In genomic region chr2:61803443-61804367, GRCm38 (mm10) we compare ENCODE assay signal across 8 mouse cellular contexts. TPM values are rescaled to one million over a fixed set of nuclear protein-coding genes. Genes with fewer than 3 reads are reported as not detected.
DNase-seq lines count a peak whose midpoint lies in the region; ATAC-seq and TF ChIP-seq lines count a peak whose summit lies in the region.

No protein-coding gene starts in this region.

- peaks cover 27% of the 10 kb centered on the region for H3K27me3 ChIP-seq in heart, adult 2 months (ENCODE audit: control insufficient read depth, insufficient read depth, low read length)
- H3K27me3 ChIP-seq in thymus, adult 2 months (ENCODE audit: control insufficient read depth, insufficient read depth, low read length) = peaks cover 27% of the 10 kb centered on the region
- H3K27me3 ChIP-seq in hindbrain, embryonic 13.5 days = peaks cover 78% of the 10 kb centered on the region

- WGBS in heart, adult 2 months = 9% methylated on average over 29 of the region's 29 CpGs
- WGBS in thymus, adult 2 months = 5% methylated on average over 29 of the region's 29 CpGs
- 2% methylated on average over 29 of the region's 29 CpGs for WGBS in hindbrain, embryonic 13.5 days

- H3K4me1 ChIP-seq in heart, adult 2 months (ENCODE audit: control insufficient read depth, insufficient read depth, low read length) = no peaks in the 10 kb centered on the region
- 0 out of 2 replicates have a peak, but pooled peaks cover 7% of the 10 kb centered on the region for H3K4me1 ChIP-seq in thymus, adult 2 months (replicated peaks; ENCODE audit: control insufficient read depth, insufficient read depth, low read length)
- H3K4me1 ChIP-seq in hindbrain, embryonic 13.5 days (replicated peaks) = peaks cover 29% of the 10 kb centered on the region

- H3K9ac ChIP-seq in heart, adult 2 months (ENCODE audit: low read depth, low read length) = no peak overlapping the region
- H3K9ac ChIP-seq in hindbrain, embryonic 13.5 days = no peak overlapping the region

- no peak overlapping the region for H3K27ac ChIP-seq in heart, adult 2 months
- H3K27ac ChIP-seq in thymus, adult 2 months (ENCODE audit: control insufficient read depth, insufficient read depth, low read length) = no peak overlapping the region
- no peak overlapping the region for H3K27ac ChIP-seq in hindbrain, embryonic 13.5 days

- no peak for ATAC-seq in hindbrain, embryonic 13.5 days (ENCODE audit: low FRiP score)
- ATAC-seq in megakaryocyte progenitor cell, adult 5-6 weeks (replicated peaks; ENCODE audit: poor library complexity) = peak; percentile 69

- no peak for TF ChIP-seq EP300 in heart, adult 2 months (IDR thresholded peaks at IDR 0.05; ENCODE audit: insufficient read depth, low read depth, low read length)

- H3K4me3 ChIP-seq in heart, adult 2 months = no peak overlapping the region
- no peak overlapping the region for H3K4me3 ChIP-seq in thymus, adult 2 months (ENCODE audit: control insufficient read depth, insufficient read depth, low read length)
- 0 out of 2 replicates have a peak overlapping the region, but pooled peaks have one; percentile 3 for H3K4me3 ChIP-seq in hindbrain, embryonic 13.5 days

- DNase-seq in heart, adult 2 months = peak; percentile 2 to 18
- no peak for DNase-seq in heart, adult 9 months (ENCODE audit: low spot score in 2 of 2)
- peak; percentile 22 for DNase-seq in thymus, adult 2 months
- DNase-seq in thymus, adult 18-20 months = no peak
- DNase-seq in testis, postnatal 10 days (ENCODE audit: low spot score) = no peak
- no peak for DNase-seq in gastrocnemius, postnatal 10 days

- no peak overlapping the region for H3K4me2 ChIP-seq in hindbrain, embryonic 13.5 days

- TF ChIP-seq CTCF in heart, adult 2 months (IDR thresholded peaks at IDR 0.05) = no peak
- TF ChIP-seq CTCF in thymus, adult 2 months (IDR thresholded peaks at IDR 0.05; ENCODE audit: borderline replicate concordance, control insufficient read depth, extremely low read depth, insufficient read depth, low read length, poor library complexity) = no peak

- TF ChIP-seq POLR2A in heart, adult 2 months (IDR thresholded peaks at IDR 0.05; ENCODE audit: insufficient read depth, low read depth, low read length) = no peak
- no peak for TF ChIP-seq POLR2A in thymus, adult 2 months (IDR thresholded peaks at IDR 0.05; ENCODE audit: control insufficient read depth, extremely low read depth, insufficient read depth, low read length, poor library complexity)

- no peaks in the 10 kb centered on the region for H3K9me3 ChIP-seq in hindbrain, embryonic 13.5 days

- H3K36me3 ChIP-seq in heart, adult 2 months (ENCODE audit: control insufficient read depth, insufficient read depth, low read length) = no peaks in the 10 kb centered on the region
- peaks cover 7% of the 10 kb centered on the region; the same call in 1 of the 2 replicates for H3K36me3 ChIP-seq in thymus, adult 2 months (ENCODE audit: control insufficient read depth, insufficient read depth, low read length)
- H3K36me3 ChIP-seq in hindbrain, embryonic 13.5 days = peaks cover 3% of the 10 kb centered on the region; the same call in 1 of the 2 replicates

- no peaks in the 10 kb centered on the region for H3K79me2 ChIP-seq in heart, adult 2 months (replicated peaks; ENCODE audit: control insufficient read depth, insufficient read depth, low read length)

- intact Hi-C loops in heart, adult 2 months (cut with DNase I) = no loop called here

RNA-seq across cellular contexts. Expression of gene Tbr1, which starts 1.0 kb away (rescaled TPM):
- under 1 TPM in 1 of 2 experiments, not detected in 1; 0.09 TPM for total RNA-seq in heart, adult 2 months (2021)
- not detected in 2 replicates for polyA plus RNA-seq in heart, adult 2 months (2012; rRNA removed)
- polyA plus RNA-seq in thymus, adult 2 months (2012; rRNA removed) = 0.22 and 0.23 TPM in 2 replicates
- polyA plus RNA-seq in hindbrain, embryonic 13.5 days (2015; fragmentation: Nextera tagmentation; extraction: Ambion mirVana) = 0.60 and 0.83 TPM in 2 replicates
- 0.42 and 0.59 TPM in 2 replicates for total RNA-seq in megakaryocyte progenitor cell, adult 5-6 weeks (2015)
- not detected in 2 replicates for total RNA-seq in megakaryocyte progenitor cell, adult 5-6 weeks (2017)
- total RNA-seq in gastrocnemius, postnatal 10 days (2021) = under 1 TPM; 0.23 to 0.32 TPM

Comparison
In these comparisons a context has a peak if more than half of its experiments do, and no peak if none do; other contexts are left out.
1. DNase-seq: peak in heart, adult 2 months (2 of 2) and thymus, adult 2 months (single experiment); none in heart, adult 9 months (0 of 2), thymus, adult 18-20 months (0 of 2), testis, postnatal 10 days (single experiment) and gastrocnemius, postnatal 10 days (single experiment).